Mouse (Mus musculus) limb, embryonic 10.5 days (tissue): ENCODE measurements around the gene Zfhx3. TPM values are rescaled to one million over a fixed set of nuclear protein-coding genes. Genes with fewer than 3 reads are reported as not detected.

Source experiments
- DNase-seq: peaks from one replicate; pipeline ENCODE4 v3.0.0-alpha.2; 2017; ENCODE audit warnings: low spot score
- H3K27ac ChIP-seq: fragments of 300-500 bp; sonication (generic); 2 replicates; pipeline ENCODE4 v1.5.1; 2016; ENCODE audit warnings: mild to moderate bottlenecking
- H3K27me3 ChIP-seq: fragments of 300-500 bp; sonication (generic); 2 replicates; pipeline ENCODE4 v1.6.1; 2016; ENCODE audit warnings: low read depth, mild to moderate bottlenecking; ENCODE audit not compliant: poor library complexity, severe bottlenecking
- H3K36me3 ChIP-seq: fragments of 300-500 bp; sonication (generic); 2 replicates; pipeline ENCODE4 v1.6.1; 2016; ENCODE audit warnings: mild to moderate bottlenecking, moderate library complexity
- H3K4me1 ChIP-seq: fragments of 300-500 bp; sonication (generic); 2 replicates; pipeline ENCODE4 v1.6.1; 2016
- H3K4me3 ChIP-seq: fragments of 300-500 bp; sonication (generic); 2 replicates; pipeline ENCODE4 v1.5.1; 2016; ENCODE audit warnings: mild to moderate bottlenecking, moderate library complexity
- H3K9me3 ChIP-seq: fragments of 300-500 bp; sonication (generic); replicated peaks from 2 replicates; pipeline ENCODE4 v1.6.1; 2016; ENCODE audit warnings: mild to moderate bottlenecking
- WGBS: fragments of 180-500 bp; shearing (Covaris S2); methylation state at CpG from one replicate; pipeline ENCODE4 v1.1.7; 2016; 5-methylcytosine and 5-hydroxymethylcytosine counted together
- polyA plus RNA-seq: library from polyadenylated mRNA; unstranded; fragments of >200 nt; fragmentation: Nextera tagmentation; extraction: Ambion mirVana; gene quantifications from 2 replicates; pipeline ENCODE4 v1.2.1, GENCODE M21; 2016

Gene Zfhx3
- polyA plus RNA-seq, 1 experiment from 2014 or later, result 28.1 TPM

DNA sequence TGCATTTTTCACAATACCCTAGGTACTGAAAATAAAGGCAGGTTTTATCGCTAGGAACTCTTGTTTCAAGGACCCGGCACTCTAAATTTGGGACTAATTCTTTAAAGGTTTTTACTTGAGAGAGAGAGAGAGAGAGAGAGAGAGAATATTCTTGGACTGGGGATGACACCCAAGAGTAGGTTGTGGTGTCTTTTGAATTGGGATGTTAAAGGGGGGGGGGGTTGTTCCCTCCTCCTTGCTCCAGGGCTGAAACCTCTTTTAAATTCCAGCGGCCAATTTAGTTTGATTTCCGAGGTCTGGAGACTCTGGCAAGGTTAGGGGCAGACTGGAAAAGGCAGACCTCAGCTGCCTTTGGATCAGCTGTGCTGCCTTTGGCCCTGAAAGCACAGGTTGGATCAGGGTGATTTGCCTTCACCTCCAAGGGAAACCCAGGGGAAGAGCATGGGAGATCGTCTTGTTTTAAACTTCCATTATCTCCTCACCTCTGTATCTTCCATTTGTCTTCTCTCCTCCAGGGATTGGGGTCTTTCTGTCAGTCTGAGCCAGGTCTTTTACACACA, 755.7 kb downstream of the Zfhx3 start:
- Histone ChIP-seq H3K4me3 (peak overlapping the region; percentile 38), H3K27ac (no peak overlapping the region), H3K9me3 (no peaks in the 10 kb centered on the region), H3K4me1 (peaks cover 80% of the 10 kb centered on the region), H3K36me3 (no peaks in the 10 kb centered on the region), H3K27me3 (peaks cover 77% of the 10 kb centered on the region)
- 5% methylated on average over 5 of the region's 5 CpGs for WGBS
- DNase-seq, result no peak

DNA sequence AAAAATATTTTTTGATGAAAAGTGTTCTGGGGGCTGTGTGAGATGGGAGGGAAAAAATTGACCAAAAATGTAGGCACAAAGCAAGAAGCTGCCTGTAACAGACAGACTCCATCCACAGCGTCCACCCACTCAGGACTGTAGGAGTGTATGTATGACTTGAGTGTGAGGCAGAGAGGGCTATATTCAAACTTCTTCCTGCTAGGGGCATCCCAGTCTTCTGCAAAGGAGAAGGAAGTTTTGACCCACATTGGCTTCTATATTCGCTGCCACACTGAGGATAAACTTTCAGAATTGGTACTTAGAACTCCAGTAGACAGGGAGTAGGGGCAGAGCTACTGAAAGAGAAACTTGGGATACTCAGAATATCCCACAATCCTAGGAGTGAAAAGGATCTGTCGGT, 756.6 kb downstream of the Zfhx3 start:
- Histone ChIP-seq H3K4me3 (peak overlapping the region; percentile 39), H3K36me3 (no peaks in the 10 kb centered on the region), H3K27me3 (peaks cover 69% of the 10 kb centered on the region), H3K9me3 (no peaks in the 10 kb centered on the region), H3K27ac (peak overlapping the region; percentile 20; the same call in 1 of the 2 replicates), H3K4me1 (peaks cover 72% of the 10 kb centered on the region)
- no peak for DNase-seq
- 3% methylated on average over 3 of the region's 3 CpGs for WGBS

DNA sequence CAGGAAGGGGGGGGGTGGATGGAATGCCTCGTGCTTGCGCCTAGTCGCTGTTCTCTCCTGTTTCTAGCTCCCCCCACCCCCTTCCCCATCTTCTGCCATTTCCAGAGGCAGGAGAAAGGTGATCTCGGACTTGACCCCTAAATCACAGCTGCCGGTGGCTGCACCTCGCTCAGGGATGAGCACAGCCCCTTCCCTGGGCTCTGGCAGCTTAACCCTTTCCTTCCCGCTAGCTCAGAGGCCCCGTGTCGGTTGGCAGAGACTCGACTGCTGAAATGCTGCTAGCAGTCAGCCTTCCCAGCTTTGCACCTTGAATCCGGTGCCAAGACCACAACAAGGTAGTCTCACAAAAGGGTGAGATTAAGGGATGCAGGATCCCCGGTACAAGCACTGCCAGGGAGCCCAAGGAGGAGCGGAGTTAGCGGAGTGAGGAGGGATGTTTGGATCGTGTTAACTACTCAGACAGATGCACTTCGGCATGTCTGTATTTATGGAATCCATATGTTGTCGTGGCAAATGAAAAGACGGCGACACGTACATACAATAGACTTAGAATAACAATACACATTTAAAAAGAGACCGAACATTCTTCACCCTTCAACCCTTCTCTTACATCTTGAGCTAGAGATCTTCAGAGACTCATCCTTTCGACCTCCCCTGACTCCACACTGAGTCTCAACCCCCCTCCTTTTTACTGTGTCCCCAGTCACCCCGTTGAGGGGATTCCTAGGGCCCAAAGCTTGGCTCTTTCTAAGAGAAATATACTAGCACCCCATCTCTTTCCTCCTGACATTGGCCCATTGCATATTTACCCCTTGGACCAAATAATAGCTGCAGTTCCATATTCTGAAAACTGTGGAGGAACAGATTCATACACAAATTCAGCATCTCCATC, 757.3 kb downstream of the Zfhx3 start:
- peak overlapping the region; percentile 20; the same call in 1 of the 2 replicates for H3K27ac ChIP-seq
- WGBS, result under 1% methylated on average over 23 of the region's 23 CpGs
- peak overlapping the region; percentile 39 for H3K4me3 ChIP-seq
- H3K4me1 ChIP-seq, result peaks cover 70% of the 10 kb centered on the region
- H3K27me3 ChIP-seq, result peaks cover 62% of the 10 kb centered on the region
- H3K36me3 ChIP-seq, result no peaks in the 10 kb centered on the region
- H3K9me3 ChIP-seq, result no peaks in the 10 kb centered on the region
- peak; percentile 71 for DNase-seq

DNA sequence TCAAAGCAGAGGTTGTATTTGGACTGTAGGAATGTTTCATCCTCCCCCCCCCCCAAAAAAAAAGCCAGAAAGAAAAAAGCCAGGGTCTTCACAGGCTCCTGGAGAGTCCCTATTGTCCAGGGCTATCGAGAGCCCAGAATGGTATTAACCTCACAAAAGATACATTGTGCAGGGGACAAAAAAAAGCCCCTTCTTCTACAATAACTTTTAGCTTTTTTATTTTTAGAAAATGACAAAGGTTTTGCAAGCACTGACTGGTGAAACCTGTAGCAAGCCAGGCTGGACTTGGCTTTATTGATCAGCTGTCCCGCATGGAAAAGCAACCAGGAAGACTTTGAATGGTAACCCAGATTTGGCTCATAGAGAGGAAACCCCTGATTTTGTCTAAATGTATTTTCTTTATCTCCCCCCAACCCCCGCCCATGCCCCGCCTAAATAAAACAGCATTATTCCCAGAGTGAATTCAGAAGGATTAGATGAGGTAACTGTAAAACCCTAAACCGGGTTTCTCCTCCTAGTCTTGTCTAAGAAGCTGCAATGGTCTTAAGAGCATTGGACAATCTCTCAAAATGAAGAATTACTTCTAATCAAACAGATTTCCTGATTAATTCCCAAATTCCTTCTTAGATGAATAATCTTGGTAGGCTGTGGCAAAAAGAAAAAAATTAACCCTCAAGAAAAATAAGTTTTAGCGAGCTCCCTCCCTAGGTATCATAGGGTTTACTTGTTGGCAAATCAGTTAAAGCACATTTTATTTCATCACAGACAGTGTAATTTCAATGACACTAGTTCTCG, 759.1 kb downstream of the Zfhx3 start:
- H3K27ac ChIP-seq, result no peak overlapping the region; the same call in 1 of the 2 replicates
- 17% methylated on average over 7 of the region's 7 CpGs for WGBS
- H3K36me3 ChIP-seq, result no peaks in the 10 kb centered on the region
- H3K4me1 ChIP-seq, result peaks cover 68% of the 10 kb centered on the region
- H3K4me3 ChIP-seq, result peak overlapping the region; percentile 95; the same call in 1 of the 2 replicates
- peaks cover 43% of the 10 kb centered on the region for H3K27me3 ChIP-seq
- no peak for DNase-seq
- H3K9me3 ChIP-seq, result no peaks in the 10 kb centered on the region

DNA sequence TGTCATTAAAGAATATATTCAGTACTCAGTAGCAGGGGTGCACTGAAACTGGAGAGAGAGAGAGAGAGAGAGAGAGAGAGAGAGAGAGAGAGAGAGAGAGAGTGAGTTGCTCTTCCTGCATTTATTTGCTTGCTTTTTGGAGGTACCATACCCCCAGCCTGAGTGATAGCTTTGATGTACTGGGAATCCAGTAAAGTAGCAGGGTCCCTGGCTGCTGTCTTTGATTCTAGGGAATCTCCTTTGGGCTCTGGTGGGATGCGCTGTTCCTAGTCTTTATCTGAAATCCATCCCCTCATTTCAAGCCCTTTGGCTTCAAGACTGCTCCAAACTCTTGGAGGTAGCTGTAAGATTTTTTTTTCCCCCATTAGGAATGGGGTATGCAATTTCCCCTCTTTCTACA, 759.8 kb downstream of the Zfhx3 start:
- Histone ChIP-seq H3K4me1 (peaks cover 69% of the 10 kb centered on the region), H3K4me3 (peak overlapping the region; percentile 95), H3K27me3 (peaks cover 37% of the 10 kb centered on the region), H3K9me3 (no peaks in the 10 kb centered on the region), H3K27ac (peak overlapping the region; percentile 100; the same call in 1 of the 2 replicates), H3K36me3 (no peaks in the 10 kb centered on the region)
- WGBS, result 8% methylated on average over 1 of the region's 1 CpGs
- DNase-seq, result no peak

DNA sequence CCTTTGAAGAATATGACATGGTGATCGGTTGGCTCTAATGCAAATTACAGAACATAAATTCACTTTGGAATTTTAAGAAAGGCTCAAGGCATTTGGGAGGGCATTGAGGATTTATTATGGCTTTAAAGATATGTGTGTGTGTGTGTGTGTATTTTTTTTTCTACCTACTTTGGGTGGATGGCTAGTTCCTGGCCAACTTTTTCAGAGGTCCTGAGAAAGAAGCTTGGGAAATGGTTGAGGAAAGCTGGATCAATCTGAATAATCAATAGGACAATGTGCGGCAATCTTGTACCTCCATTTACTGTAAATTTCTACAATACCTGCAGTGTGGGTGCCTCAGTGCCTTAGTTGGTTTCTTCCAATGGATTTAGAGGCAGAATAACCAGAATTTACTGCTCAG, 763.3 kb downstream of the Zfhx3 start:
- no peak for DNase-seq
- peak overlapping the region; percentile 95 for H3K4me3 ChIP-seq
- H3K27ac ChIP-seq, result peak overlapping the region; percentile 100
- no peaks in the 10 kb centered on the region for H3K9me3 ChIP-seq
- H3K36me3 ChIP-seq, result no peaks in the 10 kb centered on the region
- peaks cover 10% of the 10 kb centered on the region for H3K27me3 ChIP-seq
- H3K4me1 ChIP-seq, result peaks cover 74% of the 10 kb centered on the region
- WGBS, result 36% methylated on average over 2 of the region's 2 CpGs

DNA sequence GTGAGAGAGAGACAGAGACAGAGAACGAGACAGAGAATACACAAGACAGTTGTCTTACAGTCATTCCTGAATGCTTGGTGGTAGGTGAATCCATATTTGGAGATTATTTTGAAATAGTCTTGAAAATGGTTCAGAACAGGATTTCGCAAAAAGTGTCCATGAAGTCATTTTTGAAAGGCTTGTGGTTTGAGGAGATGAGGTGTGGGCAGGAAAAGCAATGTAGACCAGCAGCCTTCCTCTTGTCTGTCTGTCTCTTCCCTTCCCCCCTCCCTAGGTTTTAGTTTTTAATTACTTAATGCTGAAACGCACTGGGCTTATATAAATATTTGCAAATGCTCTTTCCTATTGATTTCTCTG, 764.0 kb downstream of the Zfhx3 start:
- WGBS, result 56% methylated on average over 3 of the region's 3 CpGs
- peak overlapping the region; percentile 100 for H3K27ac ChIP-seq

DNA sequence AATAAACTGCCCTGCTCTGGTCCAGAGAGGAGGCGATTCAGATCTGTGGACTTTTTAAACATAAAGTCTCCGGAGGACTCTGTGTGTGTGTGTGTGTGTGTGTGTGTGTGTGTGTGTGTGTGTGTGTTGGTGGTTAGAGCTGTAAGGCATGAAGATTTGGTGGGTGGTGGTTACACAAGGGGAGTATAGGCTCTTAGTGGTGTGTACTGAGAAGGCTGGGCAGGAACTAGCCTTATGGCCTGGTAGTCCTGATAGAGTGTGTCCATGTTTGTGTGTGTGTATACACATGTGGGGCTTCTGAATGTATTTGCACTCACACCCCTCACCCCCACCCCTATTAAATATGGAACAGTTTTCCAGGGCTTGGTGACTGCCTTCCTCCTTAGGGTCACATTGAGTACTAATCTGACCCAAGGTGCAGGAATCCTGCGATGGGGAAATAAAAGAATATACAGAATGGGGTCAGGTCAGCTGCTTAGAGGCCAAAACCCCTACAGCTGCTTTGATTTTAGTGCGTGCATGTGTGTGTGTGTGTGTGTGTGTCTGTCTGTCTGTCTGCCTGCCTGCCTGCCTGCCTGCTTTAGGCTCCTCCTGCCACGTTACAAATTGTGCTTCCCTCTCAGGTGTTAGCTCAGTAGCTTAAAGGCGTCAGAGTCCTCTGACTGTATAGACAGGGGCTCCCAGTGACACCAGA, 764.6 kb downstream of the Zfhx3 start:
- H3K9me3 ChIP-seq, result no peaks in the 10 kb centered on the region
- no peaks in the 10 kb centered on the region for H3K36me3 ChIP-seq
- H3K4me3 ChIP-seq, result peak overlapping the region; percentile 95
- H3K27me3 ChIP-seq, result no peaks in the 10 kb centered on the region
- 31% methylated on average over 6 of the region's 6 CpGs for WGBS
- H3K4me1 ChIP-seq, result peaks cover 78% of the 10 kb centered on the region
- H3K27ac ChIP-seq, result peak overlapping the region; percentile 100
- DNase-seq, result peak; percentile 41

More for the DNA sequence above, 764.0 kb downstream of the Zfhx3 start:
- no peak for DNase-seq
- no peaks in the 10 kb centered on the region for H3K9me3 ChIP-seq
- peaks cover 3% of the 10 kb centered on the region for H3K27me3 ChIP-seq
- H3K36me3 ChIP-seq, result no peaks in the 10 kb centered on the region
- peak overlapping the region; percentile 95 for H3K4me3 ChIP-seq
- peaks cover 78% of the 10 kb centered on the region for H3K4me1 ChIP-seq

DNA sequence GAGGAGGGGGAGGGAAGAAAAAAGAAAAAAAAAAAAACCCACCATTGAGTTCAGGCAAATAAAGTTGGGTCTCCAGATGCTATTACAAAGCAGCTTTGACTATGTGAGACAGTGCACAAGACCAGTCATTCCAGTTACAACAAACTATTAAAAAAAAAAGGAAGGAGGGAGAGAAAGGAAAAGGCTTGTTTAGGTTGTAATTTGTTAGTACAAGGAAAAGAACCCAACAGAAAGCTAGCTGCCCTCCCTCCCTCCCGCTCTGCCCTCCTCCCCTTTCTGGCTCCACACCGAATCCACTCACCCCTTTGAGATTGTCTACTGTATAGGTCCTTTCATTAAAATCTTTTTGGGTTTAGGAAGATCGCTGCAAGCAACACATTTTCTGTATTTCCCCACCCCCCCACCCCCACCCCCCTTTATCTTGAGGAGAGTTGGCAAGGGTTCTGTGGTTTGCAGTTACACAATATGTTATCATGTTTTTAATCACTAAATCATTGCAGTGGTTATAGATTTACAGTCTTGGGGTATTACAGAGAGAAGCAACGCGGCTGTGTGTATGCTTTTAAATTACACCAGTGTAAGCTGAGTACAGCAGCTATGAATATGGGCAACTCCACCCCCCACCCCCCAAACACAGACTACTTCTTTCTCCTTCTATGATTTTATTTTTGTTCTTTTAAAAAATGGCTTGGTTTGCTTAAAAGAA, 765.3 kb downstream of the Zfhx3 start:
- Histone ChIP-seq H3K36me3 (no peaks in the 10 kb centered on the region), H3K9me3 (no peaks in the 10 kb centered on the region), H3K4me1 (peaks cover 78% of the 10 kb centered on the region), H3K4me3 (peak overlapping the region; percentile 95; the same call in 1 of the 2 replicates), H3K27ac (peak overlapping the region; percentile 100), H3K27me3 (no peaks in the 10 kb centered on the region)
- peak; percentile 35 for DNase-seq
- WGBS, result 24% methylated on average over 5 of the region's 5 CpGs

DNA sequence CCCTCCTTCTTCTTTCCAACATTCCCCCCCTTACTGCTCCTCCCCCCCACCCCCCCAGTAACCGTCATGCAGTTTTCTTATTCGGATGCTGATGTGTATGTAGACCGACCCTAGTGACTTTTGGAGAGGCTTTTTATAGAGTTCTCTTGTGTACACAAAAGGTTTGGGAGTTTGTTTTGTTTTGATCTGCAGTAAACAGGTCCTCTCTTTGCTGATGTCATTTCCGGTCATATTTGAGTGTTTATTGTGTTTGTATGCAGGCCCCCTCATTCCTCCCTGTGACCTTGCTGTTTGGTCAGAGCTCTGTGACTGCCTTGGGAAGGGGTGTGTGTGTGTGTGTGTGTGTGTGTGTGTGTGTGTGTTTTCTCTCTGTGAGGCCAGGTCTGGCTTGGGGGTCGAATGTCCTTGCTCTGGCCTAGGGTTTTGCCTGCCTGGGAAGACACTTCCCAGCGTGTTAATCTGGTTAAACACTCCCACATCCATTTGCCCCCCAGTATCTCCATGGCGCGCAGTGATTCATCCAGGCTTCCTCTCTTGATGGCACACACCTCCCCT, 766.5 kb downstream of the Zfhx3 start:
- peak; percentile 30 for DNase-seq
- Histone ChIP-seq H3K27ac (peak overlapping the region; percentile 100), H3K4me3 (no peak overlapping the region), H3K4me1 (peaks cover 87% of the 10 kb centered on the region), H3K9me3 (no peaks in the 10 kb centered on the region), H3K27me3 (no peaks in the 10 kb centered on the region), H3K36me3 (no peaks in the 10 kb centered on the region)
- WGBS, result 11% methylated on average over 8 of the region's 8 CpGs

DNA sequence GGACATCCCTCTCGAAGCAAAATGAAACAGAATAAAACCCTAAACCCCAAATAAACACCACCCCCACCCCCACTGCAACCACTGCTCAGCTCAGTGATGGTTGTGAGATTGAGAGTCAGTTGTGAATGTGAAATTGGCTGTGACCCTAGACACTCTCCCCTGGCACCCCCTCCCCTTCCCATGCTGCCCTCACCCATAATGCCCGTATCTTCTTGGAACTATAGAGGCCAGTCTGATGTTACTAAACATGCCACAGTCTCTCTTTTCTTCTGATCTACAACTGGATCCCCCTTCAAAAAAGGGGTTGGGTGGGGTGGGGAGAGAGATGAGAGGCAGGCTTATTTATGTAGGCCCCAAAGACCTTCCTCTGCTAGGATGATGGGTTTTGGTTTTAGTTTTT, 767.0 kb downstream of the Zfhx3 start:
- Histone ChIP-seq H3K4me3 (no peak overlapping the region), H3K27ac (peak overlapping the region; percentile 100), H3K9me3 (no peaks in the 10 kb centered on the region), H3K27me3 (no peaks in the 10 kb centered on the region), H3K36me3 (no peaks in the 10 kb centered on the region), H3K4me1 (peaks cover 92% of the 10 kb centered on the region)
- WGBS, result 37% methylated on average over 2 of the region's 2 CpGs
- no peak for DNase-seq
